Mouse (Mus musculus): ENCODE measurements at regions not wholly inside any gene's neighbourhood (a gene's known extent, or its start where the extent isn't known, plus 50 kb on each side); places are given as distances from the start of the nearest gene placed in this dataset.
"Not testable (repeated sequence)": the region's sequence is repeated elsewhere in the genome, so short reads cannot be mapped to it uniquely, and the experiment has no call there.

- not testable (repeated sequence) for TF ChIP-seq E2F4 (IDR thresholded peaks at IDR 0.05; ENCODE audit: insufficient read depth); USF1 (IDR thresholded peaks at IDR 0.05; ENCODE audit: low read depth); POLR2A (IDR thresholded peaks at IDR 0.05; ENCODE audit: insufficient read length, low read depth); CEBPB (IDR thresholded peaks at IDR 0.05; ENCODE audit: insufficient read depth, poor library complexity, severe bottlenecking); POLR2AphosphoS2 (IDR thresholded peaks at IDR 0.05; ENCODE audit: insufficient read length, low read depth)
Observed at GRCm38 (mm10) chr15:3677026-3677425, 93.7 kb upstream of the Ghr start.
